ENCODE assay signal across 8 mouse cellular contexts in the genomic region with DNA sequence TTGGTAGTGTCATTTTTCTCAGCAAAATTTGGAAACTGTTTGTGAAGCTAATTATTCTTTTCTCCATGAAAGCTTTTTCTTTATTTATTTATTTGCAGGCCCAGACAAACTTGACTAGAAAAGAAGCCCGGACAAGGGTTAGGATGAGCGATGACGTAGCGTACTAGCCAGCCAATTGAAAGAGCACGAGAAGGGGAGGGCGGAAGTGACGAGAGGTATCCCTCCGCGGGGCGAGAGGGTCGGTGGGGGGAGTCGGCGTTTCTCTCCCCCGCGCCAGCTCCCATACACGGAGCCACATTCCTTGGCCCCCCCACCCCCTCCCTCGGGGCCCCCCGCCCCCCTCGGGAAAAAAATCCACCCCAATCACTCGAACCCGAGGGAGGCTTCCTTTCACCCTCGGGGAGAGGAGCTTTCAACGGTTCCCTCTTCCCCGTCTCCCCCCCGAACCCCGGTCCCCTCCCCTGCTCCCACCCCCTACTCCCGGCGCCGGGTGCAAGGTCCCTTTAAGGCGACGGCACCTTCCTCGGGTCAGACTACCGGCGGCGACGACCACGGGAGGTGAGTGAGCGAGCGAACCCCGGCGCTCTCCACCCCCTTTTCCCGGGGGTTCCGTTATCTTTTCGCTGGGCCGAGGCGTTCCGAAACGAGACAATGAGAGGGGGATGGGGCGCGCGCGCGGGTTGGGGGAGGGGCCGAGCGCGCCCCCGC. TPM values are rescaled to one million over a fixed set of nuclear protein-coding genes. Genes with fewer than 3 reads are reported as not detected.
DNase-seq lines count a peak whose midpoint lies in the region; ATAC-seq and TF ChIP-seq lines count a peak whose summit lies in the region.

Gene Pogz, plus strand, starts transcription at position 385 of the 708 bp plus-strand sequence.

- H3K36me3 ChIP-seq in E14TG2a.4 (ENCODE audit: insufficient read depth, low read length) = peaks cover 7% of the 10 kb centered on the region
- H3K36me3 ChIP-seq in forebrain, embryonic 12.5 days (replicated peaks) = no peaks in the 10 kb centered on the region
- no peaks in the 10 kb centered on the region for H3K36me3 ChIP-seq in heart, postnatal 0 days (replicated peaks; ENCODE audit: control insufficient read depth, insufficient read depth, low read length)
- H3K36me3 ChIP-seq in liver, embryonic 16.5 days (ENCODE audit: control insufficient read depth, insufficient read depth) = no peaks in the 10 kb centered on the region
- no peaks in the 10 kb centered on the region for H3K36me3 ChIP-seq in neural tube, embryonic 13.5 days
- H3K36me3 ChIP-seq in testis, adult 2 months (ENCODE audit: control insufficient read depth, insufficient read depth, low read length) = no peaks in the 10 kb centered on the region

- no peaks in the 10 kb centered on the region for H3K27me3 ChIP-seq in E14TG2a.4 (ENCODE audit: insufficient read depth, low read length)
- no peaks in the 10 kb centered on the region for H3K27me3 ChIP-seq in forebrain, embryonic 12.5 days
- H3K27me3 ChIP-seq in heart, postnatal 0 days (ENCODE audit: control insufficient read depth, insufficient read depth, low read length) = no peaks in the 10 kb centered on the region
- H3K27me3 ChIP-seq in liver, embryonic 16.5 days (ENCODE audit: control insufficient read depth, insufficient read depth, low read depth, low read length) = no peaks in the 10 kb centered on the region
- H3K27me3 ChIP-seq in neural tube, embryonic 13.5 days = peaks cover 9% of the 10 kb centered on the region
- H3K27me3 ChIP-seq in testis, adult 2 months (ENCODE audit: control insufficient read depth, insufficient read depth, low read length) = no peaks in the 10 kb centered on the region

- TF ChIP-seq CTCF in E14TG2a.4 (conservative IDR thresholded peaks at IDR 0.05; ENCODE audit: low read length) = no peak
- no peak for TF ChIP-seq CTCF in heart, postnatal 0 days (IDR thresholded peaks at IDR 0.05; ENCODE audit: low read depth)
- TF ChIP-seq CTCF in testis, adult 2 months (IDR thresholded peaks at IDR 0.05; ENCODE audit: control insufficient read depth, insufficient read depth, insufficient replicate concordance, low read depth, low read length) = no peak

- DNase-seq in c-Kit-positive CD71-positive TER-119-positive erythroid progenitor cells, embryonic 14.5 days (ENCODE audit: low spot score) = peak; percentile 91
- DNase-seq in heart, postnatal 0 days (ENCODE audit: low spot score) = peak; percentile 99
- peak; percentile 96 to 97 for DNase-seq in kidney, postnatal 4 days

- TF ChIP-seq POLR2A in testis, adult 2 months (IDR thresholded peaks at IDR 0.05; ENCODE audit: control insufficient read depth, low read depth, low read length) = peak; percentile 84

- peak within 1 kb of the TSS; percentile 88 for H3K9ac ChIP-seq in forebrain, embryonic 12.5 days
- H3K9ac ChIP-seq in heart, postnatal 0 days (replicated peaks; ENCODE audit: low read depth, low read length) = peak within 1 kb of the TSS; percentile 93
- peak within 1 kb of the TSS; percentile 86 for H3K9ac ChIP-seq in liver, embryonic 16.5 days (ENCODE audit: low read depth, low read length)
- H3K9ac ChIP-seq in neural tube, embryonic 13.5 days = peak within 1 kb of the TSS; percentile 95

- H3K27ac ChIP-seq in forebrain, embryonic 12.5 days = peak within 1 kb of the TSS; percentile 99
- peak within 1 kb of the TSS; percentile 96 for H3K27ac ChIP-seq in heart, postnatal 0 days (ENCODE audit: low read depth)
- peak within 1 kb of the TSS; percentile 91 for H3K27ac ChIP-seq in liver, embryonic 16.5 days (ENCODE audit: low read length)
- H3K27ac ChIP-seq in neural tube, embryonic 13.5 days (replicated peaks) = peak within 1 kb of the TSS; percentile 100
- H3K27ac ChIP-seq in testis, adult 2 months (ENCODE audit: control insufficient read depth, insufficient read depth, low read depth, low read length) = peak within 1 kb of the TSS; percentile 89

- under 1% methylated on average over 47 of the region's 57 CpGs for WGBS in forebrain, embryonic 12.5 days
- WGBS in heart, postnatal 0 days = under 1% methylated on average over 39 of the region's 57 CpGs
- WGBS in liver, embryonic 16.5 days (ENCODE audit: insufficient replicate concordance) = 1% methylated on average over 43 of the region's 57 CpGs
- whole genome bisulfite sequencing in neural tube, embryonic 13.5 days = under 1% methylated on average over 52 of the region's 57 CpGs

- peak; percentile 95 for ATAC-seq in forebrain, embryonic 12.5 days (ENCODE audit: low FRiP score)
- peak; percentile 94 for ATAC-seq in heart, postnatal 0 days (ENCODE audit: insufficient read depth, low read depth)
- ATAC-seq in liver, embryonic 16.5 days (ENCODE audit: low read depth) = peak; percentile 92
- peak; percentile 93 for ATAC-seq in neural tube, embryonic 13.5 days (ENCODE audit: low read depth)

- 0 out of 2 replicates have a peak, but pooled peaks have one; percentile 13 for TF ChIP-seq EP300 in heart, postnatal 0 days (IDR thresholded peaks at IDR 0.05; ENCODE audit: low read depth)

- H3K9me3 ChIP-seq in E14TG2a.4 (ENCODE audit: low read length) = no peaks in the 10 kb centered on the region
- no peaks in the 10 kb centered on the region for H3K9me3 ChIP-seq in forebrain, embryonic 12.5 days
- H3K9me3 ChIP-seq in heart, postnatal 0 days (replicated peaks; ENCODE audit: control insufficient read depth, low read length) = no peaks in the 10 kb centered on the region
- no peaks in the 10 kb centered on the region for H3K9me3 ChIP-seq in liver, embryonic 16.5 days (replicated peaks; ENCODE audit: control insufficient read depth, low read length)
- no peaks in the 10 kb centered on the region for H3K9me3 ChIP-seq in neural tube, embryonic 13.5 days

- peaks cover 45% of the 10 kb centered on the region for H3K4me1 ChIP-seq in E14TG2a.4 (replicated peaks; ENCODE audit: low read depth, low read length)
- peaks cover 18% of the 10 kb centered on the region for H3K4me1 ChIP-seq in forebrain, embryonic 12.5 days
- peaks cover 7% of the 10 kb centered on the region for H3K4me1 ChIP-seq in heart, postnatal 0 days (ENCODE audit: control insufficient read depth, insufficient read depth)
- H3K4me1 ChIP-seq in liver, embryonic 16.5 days (ENCODE audit: control insufficient read depth, low read depth, low read length) = peaks cover 14% of the 10 kb centered on the region
- H3K4me1 ChIP-seq in neural tube, embryonic 13.5 days (replicated peaks) = peaks cover 36% of the 10 kb centered on the region
- H3K4me1 ChIP-seq in testis, adult 2 months (ENCODE audit: control insufficient read depth, insufficient read depth, low read length) = peaks cover 5% of the 10 kb centered on the region

- peak within 1 kb of the TSS; percentile 70 for H3K4me2 ChIP-seq in forebrain, embryonic 12.5 days
- peak within 1 kb of the TSS; percentile 77 for H3K4me2 ChIP-seq in heart, postnatal 0 days (ENCODE audit: low read depth, low read length)
- peak within 1 kb of the TSS; percentile 60 for H3K4me2 ChIP-seq in liver, embryonic 16.5 days (ENCODE audit: low read depth, low read length)
- peak within 1 kb of the TSS; percentile 81 for H3K4me2 ChIP-seq in neural tube, embryonic 13.5 days

- H3K4me3 ChIP-seq in E14TG2a.4 (replicated peaks; ENCODE audit: low read length) = peak within 1 kb of the TSS; percentile 85
- peak within 1 kb of the TSS; percentile 77 for H3K4me3 ChIP-seq in forebrain, embryonic 12.5 days (replicated peaks)
- peak within 1 kb of the TSS; percentile 74 for H3K4me3 ChIP-seq in heart, postnatal 0 days (ENCODE audit: low read depth, low read length)
- peak within 1 kb of the TSS; percentile 84 for H3K4me3 ChIP-seq in liver, embryonic 16.5 days (ENCODE audit: low read depth, low read length)
- H3K4me3 ChIP-seq in neural tube, embryonic 13.5 days = peak within 1 kb of the TSS; percentile 66
- H3K4me3 ChIP-seq in testis, adult 2 months (ENCODE audit: control insufficient read depth, low read depth, low read length) = peak within 1 kb of the TSS; percentile 93

RNA-seq across cellular contexts. Expression of gene Pogz, which starts in this region (rescaled TPM):
- polyA plus RNA-seq in forebrain, embryonic 12.5 days (2016; fragmentation: Nextera tagmentation; extraction: Ambion mirVana) = 27.6 and 28.8 TPM in 2 replicates
- 19.9 and 22.3 TPM in 2 replicates for total RNA-seq in heart, postnatal 0 days (2014; rRNA removed; ENCODE audit: low replicate concordance)
- 5.8 TPM in 2 replicates for polyA plus RNA-seq in heart, postnatal 0 days (2015; fragmentation: Nextera tagmentation; extraction: Ambion mirVana)
- 2.4 and 3.4 TPM in 2 replicates for polyA plus RNA-seq in liver, embryonic 16.5 days (2015; fragmentation: Nextera tagmentation; extraction: Ambion mirVana)
- polyA plus RNA-seq in neural tube, embryonic 13.5 days (2015; fragmentation: Nextera tagmentation; extraction: Ambion mirVana) = 19.6 and 20.1 TPM in 2 replicates
- polyA plus RNA-seq in testis, adult 2 months (2012; rRNA removed) = 13.9 and 15.9 TPM in 2 replicates

Comparison
In these comparisons a context has a peak if more than half of its experiments do, and no peak if none do; other contexts are left out.
1. Peak in every context shown above with its lines: DNase-seq, ATAC-seq, H3K4me3 ChIP-seq and H3K27ac ChIP-seq.